Mouse (Mus musculus): ENCODE data around the gene Vipas39.
"Not testable (repeated sequence)": the region's sequence is repeated elsewhere in the genome, so short reads cannot be mapped to it uniquely, and the experiment has no call there.

The Vipas39 gene

GRCm38 (mm10) chr12:87266827-87267603, 959 bp upstream of the Vipas39 start:
- DNase-seq, result no peak

DNA sequence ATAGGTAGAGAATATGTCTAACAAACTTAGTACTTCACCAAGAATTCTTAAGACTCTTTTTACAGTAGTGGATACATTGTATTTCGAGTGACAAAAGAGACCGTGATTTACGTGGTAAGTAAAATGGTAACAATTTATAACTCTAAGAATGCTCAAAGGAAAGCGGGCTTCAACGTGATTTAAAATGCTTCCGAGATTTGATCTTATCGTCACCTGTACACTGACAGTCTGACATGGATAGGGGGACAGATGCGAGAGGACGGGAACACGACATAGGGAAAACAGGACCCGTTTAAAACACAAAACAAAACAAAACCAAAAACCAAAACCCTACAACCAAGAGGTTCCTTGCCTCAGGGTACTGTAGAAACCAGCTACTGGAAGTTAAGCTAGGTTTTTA, 612 bp downstream of the Vipas39 start:
- no peak for DNase-seq

GRCm38 (mm10) chr12:87260562-87260961, 5.5 kb downstream of the Vipas39 start:
- no peak for DNase-seq

DNA sequence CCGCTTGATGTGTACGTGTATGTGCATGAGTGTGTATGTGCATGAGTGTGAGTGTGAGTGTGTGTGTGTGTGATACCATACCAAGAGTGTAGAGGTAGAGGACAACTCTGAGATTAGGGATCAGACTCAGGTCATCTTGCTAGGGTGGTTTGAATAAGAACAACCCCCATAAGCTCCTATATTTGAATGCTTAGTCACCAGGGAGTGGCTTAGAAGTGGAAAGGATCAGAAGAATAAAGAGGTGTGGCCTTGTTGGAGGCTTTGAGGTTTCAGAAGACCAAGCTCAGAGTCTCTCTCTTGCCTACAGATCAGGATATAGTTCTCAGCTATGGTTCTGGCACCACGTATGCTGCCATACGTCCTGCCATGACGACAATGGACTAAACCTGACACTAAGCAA, 9.4 kb downstream of the Vipas39 start:
- no peak for DNase-seq

DNA sequence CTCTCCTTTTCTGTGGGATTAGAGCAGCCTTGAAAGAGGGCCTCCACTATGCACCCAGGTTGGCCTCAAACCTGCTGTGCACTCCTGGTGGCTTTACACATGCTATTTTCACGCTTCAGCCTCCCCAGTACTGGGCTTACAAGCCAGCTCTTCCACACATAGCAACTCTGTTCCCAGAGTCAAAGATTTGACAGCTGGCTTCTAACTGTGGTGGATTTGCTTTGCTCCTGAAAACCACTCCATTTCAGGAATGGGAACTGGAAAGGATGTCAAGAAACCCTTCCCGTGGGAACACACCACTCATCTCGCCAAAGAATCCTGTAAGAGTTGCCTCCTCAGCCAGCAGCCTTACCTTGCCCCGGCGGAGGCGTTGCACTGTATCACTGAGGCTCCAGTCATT, 12.2 kb downstream of the Vipas39 start:
- DNase-seq, result no peak

DNA sequence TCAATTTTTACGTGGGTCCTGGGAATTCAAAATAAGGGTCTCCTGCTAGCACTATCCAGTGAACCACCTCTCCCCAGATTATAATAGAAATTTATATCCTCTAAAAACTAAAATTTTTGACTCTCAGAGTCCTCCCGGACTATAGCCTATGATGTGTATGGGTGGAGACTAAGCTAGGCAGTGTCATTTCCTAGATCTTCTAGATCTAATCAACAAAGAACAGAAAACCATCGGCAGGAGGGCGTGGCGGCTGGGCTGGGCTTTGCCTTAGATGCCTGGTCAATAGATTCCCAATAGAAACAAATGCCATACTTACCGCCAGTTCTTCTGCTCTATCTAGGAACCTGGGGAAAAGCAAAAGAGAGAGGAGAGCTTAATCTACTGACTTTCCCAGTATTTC, 15.9 kb downstream of the Vipas39 start:
- no peak for DNase-seq

DNA sequence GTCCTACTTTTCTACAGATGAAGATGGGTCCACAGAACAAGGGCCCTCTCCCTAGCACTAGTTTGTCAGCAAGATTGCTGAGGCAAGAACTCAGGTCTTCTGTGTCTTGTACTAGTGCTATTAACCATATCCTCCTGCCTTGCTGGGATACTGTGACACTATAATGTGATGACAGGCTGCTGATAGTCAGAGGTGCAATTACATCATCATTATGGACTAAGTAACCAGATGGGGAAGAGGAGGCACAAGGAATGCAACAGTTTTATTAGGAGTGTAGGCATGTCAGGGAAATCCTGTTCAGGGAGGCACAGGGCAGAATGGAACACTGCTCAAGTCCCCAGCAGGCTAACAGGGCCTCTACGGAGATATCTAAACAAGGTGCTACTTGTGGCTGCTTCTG, 27.4 kb downstream of the Vipas39 start, which contains the start of gene Noxred1:
Noxred1 (minus strand) TSS at position 101 of the 400 bp plus-strand sequence.
- no peak for DNase-seq

- no peak for DNase-seq
Observed at GRCm38 (mm10) chr12:87236882-87237483, 29.1 kb downstream of the Vipas39 start.

DNA sequence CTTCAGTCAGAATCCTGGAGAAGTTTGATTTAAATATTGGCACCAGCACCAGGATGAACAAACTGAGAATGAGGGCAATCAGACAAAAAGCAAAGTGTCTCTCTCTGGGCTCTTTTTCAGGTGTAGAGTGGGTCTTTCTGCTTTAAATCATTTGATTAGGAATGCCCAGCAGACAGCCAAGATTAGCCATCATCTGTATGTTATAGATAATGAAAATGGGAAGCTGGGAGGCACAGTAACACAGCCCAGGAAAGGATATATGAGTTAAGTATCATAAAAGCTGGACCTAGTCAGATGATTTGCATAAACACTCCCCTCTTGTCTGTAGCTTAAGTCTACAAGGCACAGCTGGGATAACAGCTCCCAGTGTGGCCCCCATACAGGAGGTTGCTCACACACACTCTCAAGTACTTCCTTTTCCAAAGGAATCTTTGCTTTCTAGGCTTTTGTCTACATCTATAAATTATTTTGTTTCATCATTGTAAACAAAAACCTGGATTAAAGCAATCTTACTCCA, 35.6 kb downstream of the Vipas39 start:
- no peak for DNase-seq

DNA sequence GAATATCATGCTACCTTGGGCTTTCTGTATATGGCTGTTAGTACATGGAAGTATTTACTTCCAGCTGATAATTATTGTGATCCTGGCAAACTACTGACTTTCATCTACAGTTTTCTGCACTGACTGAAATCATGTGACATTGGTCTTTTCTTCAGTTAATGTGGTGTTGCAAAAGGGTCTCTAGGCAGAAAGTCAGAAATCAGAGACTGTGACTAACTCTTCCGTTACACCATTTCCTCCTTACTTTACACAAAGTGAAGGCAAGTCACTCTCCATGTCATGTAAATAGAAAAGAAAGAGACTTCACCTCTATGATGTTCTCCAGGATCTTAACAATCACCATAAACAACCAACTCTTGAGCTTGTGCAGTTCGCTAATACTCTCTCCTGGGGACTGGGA, 36.4 kb downstream of the Vipas39 start:
- no peak for DNase-seq

GRCm38 (mm10) chr12:87226801-87227200, 39.3 kb downstream of the Vipas39 start:
- no peak for DNase-seq

DNA sequence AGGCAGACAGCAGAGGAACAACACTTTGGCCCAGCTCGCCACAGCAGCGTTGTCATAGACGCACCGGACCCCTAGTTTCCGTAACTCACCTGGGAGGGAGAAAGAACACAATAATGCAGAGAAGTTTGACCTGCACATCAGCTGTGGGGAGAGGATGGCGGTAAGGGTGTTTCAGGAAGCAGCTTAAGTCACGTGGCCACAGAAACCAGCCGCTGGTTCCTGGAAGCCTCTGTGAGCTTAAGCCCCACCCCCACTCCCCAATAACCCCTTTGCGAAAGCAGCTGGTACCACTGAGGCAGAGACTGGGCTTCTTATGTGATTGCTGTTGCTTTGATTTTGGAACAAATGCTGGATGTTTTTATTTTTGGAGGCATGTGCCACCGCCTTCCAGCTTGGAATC, 41.1 kb downstream of the Vipas39 start:
- DNase-seq, result no peak

DNA sequence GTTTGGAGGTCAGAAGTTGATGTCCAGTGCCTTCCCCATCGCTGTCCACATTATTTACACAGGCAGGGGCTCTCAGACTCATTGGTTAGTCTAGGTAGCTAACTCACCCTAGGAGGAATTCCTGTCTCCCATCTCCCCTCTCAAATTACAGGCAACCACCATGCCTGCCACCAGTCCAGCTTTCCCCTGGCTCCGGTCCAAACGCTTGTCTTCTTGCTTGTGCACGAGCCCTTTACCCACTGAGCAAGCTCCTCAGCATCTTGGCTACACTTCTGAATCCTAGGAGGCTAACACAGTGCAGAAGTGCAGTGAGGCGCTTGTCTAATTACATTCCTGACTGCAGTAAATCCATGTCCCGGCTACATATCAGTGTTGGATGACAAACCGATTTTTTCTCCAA, 46.7 kb downstream of the Vipas39 start:
- DNase-seq, result no peak

- DNase-seq, result no peak
Observed at GRCm38 (mm10) chr12:87217596-87217995, 48.5 kb downstream of the Vipas39 start.

GRCm38 (mm10) chr12:87216053-87216452, 50.0 kb downstream of the Vipas39 start:
- DNase-seq, result no peak

DNA sequence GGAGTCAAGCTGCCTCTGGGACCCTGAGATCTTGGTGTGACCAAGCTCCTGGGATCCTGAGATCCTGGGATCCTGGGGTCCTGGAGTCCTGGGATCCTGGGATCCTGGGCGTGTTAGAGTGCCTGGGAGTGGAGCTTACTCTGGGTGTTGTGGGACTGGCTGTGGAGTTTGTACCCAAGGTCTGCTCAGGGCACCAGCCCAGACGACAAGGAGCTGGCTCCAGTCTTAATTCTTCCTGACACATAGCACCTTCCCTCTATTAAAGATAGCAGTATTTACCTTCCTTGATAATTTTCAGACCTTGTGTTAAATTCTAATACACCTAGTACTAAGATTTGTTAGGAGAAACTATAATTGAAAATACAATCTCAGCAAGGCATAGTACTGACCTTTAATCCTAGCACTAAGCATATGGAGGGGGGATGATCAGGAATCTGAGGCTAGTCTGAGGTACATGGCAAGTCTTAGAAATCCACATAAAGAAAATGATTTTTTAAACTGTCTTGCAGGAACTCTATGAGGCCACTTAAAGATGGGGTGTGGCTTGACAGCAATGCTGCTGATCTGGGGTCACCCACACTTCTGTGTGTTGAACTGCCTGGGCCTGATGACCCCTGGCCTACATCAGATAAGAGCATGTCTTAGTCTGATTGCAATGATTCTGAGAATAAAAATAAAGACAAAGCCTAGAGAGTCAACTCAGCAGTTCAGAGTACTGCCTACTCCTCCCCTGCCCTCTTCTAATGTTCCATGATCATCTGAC, 53.0 kb downstream of the Vipas39 start:
- no peak for DNase-seq

DNA sequence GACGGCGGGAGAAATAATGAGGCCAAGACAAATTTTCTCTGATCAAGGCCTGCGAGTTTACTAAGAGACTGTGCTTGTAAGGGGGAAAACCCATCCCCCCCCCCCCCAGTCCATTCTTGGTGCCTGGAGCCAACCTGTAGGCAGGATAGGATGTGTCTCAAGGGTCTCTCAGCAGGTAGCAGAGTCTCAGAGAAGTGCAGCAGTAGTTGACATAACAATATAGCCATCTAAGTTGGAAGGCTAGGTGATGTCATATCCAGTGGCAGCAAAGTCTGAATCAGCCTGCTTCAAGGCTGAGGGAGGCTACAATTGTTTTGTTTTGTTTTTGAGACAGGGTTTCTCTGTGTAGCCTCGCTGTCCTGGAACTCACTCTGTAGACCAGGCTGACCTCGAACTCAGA, 60.3 kb downstream of the Vipas39 start:
- DNase-seq, result not testable (repeated sequence)

GRCm38 (mm10) chr12:87201694-87202093, 64.4 kb downstream of the Vipas39 start:
- DNase-seq, result no peak

DNA sequence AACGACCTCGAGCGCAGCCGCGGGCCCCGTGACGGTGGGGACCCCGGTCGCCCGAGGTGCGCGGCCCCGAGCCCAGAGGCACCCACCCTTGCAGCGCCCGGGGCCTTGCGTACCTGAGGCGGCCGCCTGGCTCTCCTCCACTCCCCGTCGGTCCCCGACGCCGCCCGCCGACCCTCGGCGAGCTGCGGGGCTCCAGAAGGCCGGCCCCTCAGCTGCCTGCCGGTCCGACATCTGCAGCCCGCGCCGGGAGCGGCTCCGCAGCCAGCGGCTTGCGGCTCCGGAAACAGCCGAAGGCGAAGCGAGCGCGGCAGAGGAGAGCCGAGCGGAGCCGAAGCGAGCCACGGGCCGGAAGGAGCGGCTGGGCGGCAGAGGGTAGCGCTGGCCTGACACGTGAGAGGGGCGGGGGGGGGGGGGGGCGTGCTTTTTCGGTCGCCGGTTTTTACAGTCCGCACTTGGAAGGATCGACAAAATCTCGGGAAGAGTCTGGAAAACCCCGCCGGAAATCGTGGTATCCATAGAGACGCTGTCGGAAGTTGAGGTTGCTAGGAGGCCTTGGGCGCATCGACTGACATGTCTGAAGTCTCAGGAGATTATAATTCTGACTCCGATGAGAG, 66.0 kb downstream of the Vipas39 start, which contains the start of gene Tmed8:
Tmed8 (minus strand) TSS at position 482 of the 614 bp plus-strand sequence.
- DNase-seq, result peak; percentile 64

GRCm38 (mm10) chr12:87199206-87199972, 66.7 kb downstream of the Vipas39 start, which contains the start of gene Samd15:
TSS of gene Samd15 (plus strand) at chr12:87199723.
- DNase-seq, result peak; percentile 35

DNA sequence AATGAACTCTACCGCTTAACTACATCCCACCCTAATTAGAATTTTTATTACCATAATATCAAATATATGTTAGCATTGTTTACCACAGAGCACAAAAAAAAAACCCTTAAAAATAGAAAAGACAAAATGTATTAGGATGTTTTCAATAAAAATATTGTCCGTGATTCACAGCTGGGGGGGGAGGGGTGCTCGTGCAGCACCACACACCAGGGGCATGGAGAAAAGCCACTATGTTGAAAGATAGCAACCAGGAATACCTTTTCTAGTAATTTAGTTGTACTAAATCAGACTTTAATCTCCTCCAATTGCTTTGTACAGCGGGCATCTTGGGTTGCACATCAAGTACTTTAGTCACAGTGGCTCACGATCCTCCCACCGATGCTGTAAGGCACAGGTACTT, 67.3 kb downstream of the Vipas39 start:
- no peak for DNase-seq

DNA sequence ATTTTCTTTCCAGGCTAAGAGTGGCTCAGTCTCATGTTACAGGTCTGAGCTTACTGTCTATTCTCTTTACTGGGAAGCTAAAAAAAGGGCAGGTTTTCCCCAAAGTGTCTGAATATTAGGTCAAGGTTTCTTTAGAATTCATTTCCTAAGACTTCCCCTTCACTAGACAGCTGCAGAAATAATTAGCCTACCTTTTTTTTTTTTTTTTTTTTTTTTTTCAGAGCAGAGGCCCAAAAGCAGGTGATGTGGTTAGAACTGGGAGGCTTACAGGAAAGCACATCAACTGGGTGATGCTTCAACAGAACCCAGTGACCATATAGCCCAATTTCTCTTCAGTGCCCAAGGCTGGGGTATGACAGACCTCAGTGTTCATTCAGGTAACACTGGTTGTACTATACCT, 69.7 kb downstream of the Vipas39 start:
- DNase-seq, result no peak
